Mouse (Mus musculus): ENCODE data around the gene Pax4. TPM values are rescaled to one million over a fixed set of nuclear protein-coding genes. Genes with fewer than 3 reads are reported as not detected.

Gene Pax4
- polyA plus RNA-seq, 1 experiment from 2014 or later: 0.37 TPM

GRCm38 (mm10) chr6:28460534-28460933 lies 11.4 kb upstream of the Pax4 start:
- Histone ChIP-seq H3K4me2 (replicated peaks; ENCODE audit: low read depth) (no peak overlapping the region), H3K36me3 (ENCODE audit: control insufficient read depth, insufficient read depth) (no peaks in the 10 kb centered on the region), H3K4me3 (ENCODE audit: low read depth, low read length) (no peak overlapping the region), H3K27ac (ENCODE audit: low read depth, low read length) (no peak overlapping the region), H3K9me3 (ENCODE audit: control insufficient read depth) (no peaks in the 10 kb centered on the region), H3K9ac (ENCODE audit: low read depth, low read length) (no peak overlapping the region), H3K4me1 (replicated peaks; ENCODE audit: control insufficient read depth, insufficient read depth, low read length) (no peaks in the 10 kb centered on the region), H3K27me3 (replicated peaks; ENCODE audit: control insufficient read depth, insufficient read depth, low read length) (0 out of 2 replicates have a peak, but pooled peaks cover 3% of the 10 kb centered on the region)
- 7% methylated on average over 5 of the region's 5 CpGs for WGBS
- ATAC-seq: no peak
- peak; percentile 83 for TF ChIP-seq CTCF (IDR thresholded peaks at IDR 0.05; ENCODE audit: low read depth)

DNA sequence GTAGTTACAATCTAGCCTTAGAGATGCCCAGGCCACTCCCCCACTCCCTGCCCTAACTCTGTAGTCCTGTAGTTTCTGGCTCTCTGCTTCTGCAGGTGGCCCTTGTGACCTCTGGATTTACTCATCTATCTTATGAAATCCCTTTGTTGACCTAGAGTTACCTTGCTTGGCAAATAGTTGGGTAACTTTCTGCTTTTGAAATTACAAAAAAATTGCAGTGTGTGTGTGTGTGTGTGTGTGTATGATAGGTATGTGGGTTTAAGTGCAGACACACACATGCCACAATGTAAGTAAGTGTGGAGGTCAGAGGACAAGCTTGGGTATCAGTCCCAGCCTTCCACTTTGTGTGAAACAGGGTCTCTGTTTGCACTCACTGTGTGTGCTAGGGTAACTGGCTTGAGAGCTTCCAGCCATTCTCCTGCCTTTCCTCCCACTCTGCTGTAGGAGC lies 10.1 kb upstream of the Pax4 start:
- no peak for ATAC-seq
- Histone ChIP-seq H3K9me3 (ENCODE audit: control insufficient read depth) (no peaks in the 10 kb centered on the region), H3K9ac (ENCODE audit: low read depth, low read length) (no peak overlapping the region), H3K27me3 (replicated peaks; ENCODE audit: control insufficient read depth, insufficient read depth, low read length) (0 out of 2 replicates have a peak, but pooled peaks cover 6% of the 10 kb centered on the region), H3K27ac (ENCODE audit: low read depth, low read length) (no peak overlapping the region), H3K4me3 (ENCODE audit: low read depth, low read length) (no peak overlapping the region), H3K4me2 (replicated peaks; ENCODE audit: low read depth) (no peak overlapping the region), H3K4me1 (replicated peaks; ENCODE audit: control insufficient read depth, insufficient read depth, low read length) (no peaks in the 10 kb centered on the region), H3K36me3 (ENCODE audit: control insufficient read depth, insufficient read depth) (no peaks in the 10 kb centered on the region)
- no peak for TF ChIP-seq CTCF (IDR thresholded peaks at IDR 0.05; ENCODE audit: low read depth)

DNA sequence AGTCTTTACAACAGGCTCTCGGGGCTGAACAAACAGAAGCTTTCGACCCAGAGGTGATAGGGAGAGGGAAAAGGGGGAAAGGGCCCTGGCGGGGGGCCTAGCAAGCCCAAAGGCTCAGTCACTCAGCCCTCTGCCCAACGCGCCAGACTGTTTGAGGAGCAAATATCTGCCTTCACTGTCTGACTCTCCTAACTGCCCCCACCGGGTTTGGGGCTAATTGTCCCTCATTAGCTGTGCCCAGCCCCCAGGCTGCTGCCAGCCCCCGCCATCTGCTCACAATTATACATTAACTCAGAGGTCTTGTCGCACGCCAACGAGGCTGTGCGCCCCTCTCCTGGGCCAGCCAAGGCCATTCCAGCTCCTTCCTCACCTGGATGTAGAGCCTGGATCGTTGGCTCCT lies 1.8 kb upstream of the Pax4 start:
- Histone ChIP-seq H3K36me3 (ENCODE audit: control insufficient read depth, insufficient read depth) (no peaks in the 10 kb centered on the region), H3K9ac (ENCODE audit: low read depth, low read length) (no peak overlapping the region), H3K4me1 (replicated peaks; ENCODE audit: control insufficient read depth, insufficient read depth, low read length) (no peaks in the 10 kb centered on the region), H3K27ac (ENCODE audit: low read depth, low read length) (no peak overlapping the region), H3K9me3 (ENCODE audit: control insufficient read depth) (no peaks in the 10 kb centered on the region), H3K4me2 (replicated peaks; ENCODE audit: low read depth) (no peak overlapping the region), H3K4me3 (ENCODE audit: low read depth, low read length) (no peak overlapping the region), H3K27me3 (replicated peaks; ENCODE audit: control insufficient read depth, insufficient read depth, low read length) (peaks cover 24% of the 10 kb centered on the region)
- ATAC-seq: no peak
- under 1% methylated on average over 12 of the region's 12 CpGs for whole genome bisulfite sequencing
- no peak for TF ChIP-seq CTCF (IDR thresholded peaks at IDR 0.05; ENCODE audit: low read depth)

- Histone ChIP-seq H3K36me3 (ENCODE audit: control insufficient read depth, insufficient read depth) (no peaks in the 10 kb centered on the region), H3K9ac (ENCODE audit: low read depth, low read length) (no peak overlapping the region), H3K9me3 (ENCODE audit: control insufficient read depth) (no peaks in the 10 kb centered on the region), H3K4me1 (replicated peaks; ENCODE audit: control insufficient read depth, insufficient read depth, low read length) (no peaks in the 10 kb centered on the region), H3K27ac (ENCODE audit: low read depth, low read length) (no peak overlapping the region), H3K4me2 (replicated peaks; ENCODE audit: low read depth) (no peak overlapping the region), H3K4me3 (ENCODE audit: low read depth, low read length) (no peak overlapping the region), H3K27me3 (replicated peaks; ENCODE audit: control insufficient read depth, insufficient read depth, low read length) (peaks cover 24% of the 10 kb centered on the region)
- ATAC-seq: no peak
- TF ChIP-seq CTCF (IDR thresholded peaks at IDR 0.05; ENCODE audit: low read depth): no peak; the same call in 1 of the 2 replicates
- WGBS: 12% methylated on average over 5 of the region's 5 CpGs
Observed at GRCm38 (mm10) chr6:28450481-28450880, 1.3 kb upstream of the Pax4 start.

DNA sequence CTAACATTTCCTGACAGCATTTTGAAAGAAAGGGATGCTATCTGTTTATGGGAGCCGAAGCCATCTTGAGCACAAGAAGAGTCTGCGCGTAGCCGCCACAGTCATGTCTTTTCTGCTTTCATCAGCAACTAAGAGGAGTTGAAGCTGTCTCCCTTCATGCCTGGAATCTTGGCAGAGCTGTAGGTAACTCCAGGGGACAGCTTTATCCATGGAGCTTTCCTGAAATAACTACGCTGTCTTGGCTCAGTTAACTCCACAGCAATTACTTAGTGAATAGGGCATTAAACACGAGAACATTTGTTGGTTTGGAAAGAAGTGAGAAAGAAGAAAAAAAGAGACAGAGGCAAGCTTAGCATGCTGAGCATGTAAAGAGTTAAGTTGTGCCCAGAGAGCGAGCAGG lies 1.2 kb downstream of the Pax4 start:
- 80% methylated on average over 7 of the region's 7 CpGs for WGBS
- H3K27ac ChIP-seq (ENCODE audit: low read depth, low read length): no peak overlapping the region
- no peak for TF ChIP-seq CTCF (IDR thresholded peaks at IDR 0.05; ENCODE audit: low read depth)
- H3K36me3 ChIP-seq (ENCODE audit: control insufficient read depth, insufficient read depth): no peaks in the 10 kb centered on the region
- H3K9ac ChIP-seq (ENCODE audit: low read depth, low read length): no peak overlapping the region
- peaks cover 21% of the 10 kb centered on the region for H3K27me3 ChIP-seq (replicated peaks; ENCODE audit: control insufficient read depth, insufficient read depth, low read length)
- no peaks in the 10 kb centered on the region for H3K4me1 ChIP-seq (replicated peaks; ENCODE audit: control insufficient read depth, insufficient read depth, low read length)
- ATAC-seq: no peak
- no peak overlapping the region for H3K4me2 ChIP-seq (replicated peaks; ENCODE audit: low read depth)
- no peaks in the 10 kb centered on the region for H3K9me3 ChIP-seq (ENCODE audit: control insufficient read depth)
- H3K4me3 ChIP-seq (ENCODE audit: low read depth, low read length): no peak overlapping the region

- Histone ChIP-seq H3K27ac (ENCODE audit: low read depth, low read length) (no peak overlapping the region), H3K9ac (ENCODE audit: low read depth, low read length) (no peak overlapping the region), H3K36me3 (ENCODE audit: control insufficient read depth, insufficient read depth) (peaks cover 7% of the 10 kb centered on the region; the same call in 1 of the 2 replicates), H3K4me1 (replicated peaks; ENCODE audit: control insufficient read depth, insufficient read depth, low read length) (0 out of 2 replicates have a peak, but pooled peaks cover 3% of the 10 kb centered on the region), H3K4me2 (replicated peaks; ENCODE audit: low read depth) (peak overlapping the region; percentile 43), H3K9me3 (ENCODE audit: control insufficient read depth) (no peaks in the 10 kb centered on the region), H3K4me3 (ENCODE audit: low read depth, low read length) (no peak overlapping the region), H3K27me3 (replicated peaks; ENCODE audit: control insufficient read depth, insufficient read depth, low read length) (peaks cover 8% of the 10 kb centered on the region)
- no peak for TF ChIP-seq CTCF (IDR thresholded peaks at IDR 0.05; ENCODE audit: low read depth)
- peak; percentile 67 for ATAC-seq
- 39% methylated on average over 6 of the region's 6 CpGs for WGBS
Observed at GRCm38 (mm10) chr6:28431538-28431855, 17.7 kb downstream of the Pax4 start.

Data from intestine, postnatal 0 days (tissue).